ENCODE assay signal across 7 mouse cellular contexts in the genomic region with DNA sequence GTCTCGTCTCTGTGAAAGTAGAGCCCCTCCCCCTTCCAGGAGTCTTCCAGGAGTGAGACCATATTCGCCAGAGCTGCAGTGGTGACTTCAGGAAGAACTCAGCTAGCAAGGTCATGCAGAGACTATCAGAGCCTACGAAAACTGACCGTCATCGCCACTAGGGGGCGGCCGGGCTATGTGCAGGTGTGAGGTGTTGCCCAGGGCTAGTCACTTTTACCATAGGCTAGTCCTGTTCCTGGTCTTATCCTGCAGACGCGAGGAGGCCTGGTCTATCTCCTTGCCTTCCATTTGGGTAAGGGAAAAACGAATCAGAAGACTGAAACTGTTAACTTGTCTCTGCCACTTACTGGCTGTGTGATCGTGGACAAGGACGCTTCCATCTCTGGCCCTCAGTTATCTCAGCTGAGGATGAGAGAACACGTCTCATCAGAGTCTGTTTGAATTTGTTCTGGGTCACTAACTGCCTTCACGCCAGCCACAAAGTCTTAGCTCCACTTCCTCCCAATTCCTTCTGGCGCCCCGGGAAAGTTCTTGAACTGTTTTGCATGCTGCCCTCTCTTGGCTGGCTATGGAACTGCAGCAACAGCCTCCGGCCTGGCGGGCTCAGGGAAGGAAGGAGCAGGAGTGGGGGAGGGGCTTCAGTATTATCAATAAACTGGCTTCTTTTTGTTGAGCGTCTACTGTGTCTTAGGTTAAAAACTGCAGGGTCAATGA. TPM values are rescaled to one million over a fixed set of nuclear protein-coding genes. Genes with fewer than 3 reads are reported as not detected.
DNase-seq lines count a peak whose midpoint lies in the region; ATAC-seq lines count a peak whose summit lies in the region.

No protein-coding gene starts in this region.

- H3K27me3 ChIP-seq in intestine, embryonic 14.5 days (replicated peaks; ENCODE audit: control insufficient read depth, insufficient read depth, low read length), result no peaks in the 10 kb centered on the region

- peak overlapping the region; percentile 36 for H3K4me2 ChIP-seq in intestine, embryonic 14.5 days (ENCODE audit: low read length)

- intact Hi-C loops in left cerebral cortex, postnatal 14 days (cut with DNase I), result loop anchor here (5.0 kb wide), 1 partner anchor 85 kb away; no protein-coding TSS in a partner anchor

- peaks cover 10% of the 10 kb centered on the region; the same call in 1 of the 2 replicates for H3K4me1 ChIP-seq in intestine, embryonic 14.5 days (replicated peaks; ENCODE audit: control insufficient read depth, insufficient read depth, low read length)

- no peaks in the 10 kb centered on the region for H3K36me3 ChIP-seq in intestine, embryonic 14.5 days (ENCODE audit: control insufficient read depth, insufficient read depth, low read length)

- H3K27ac ChIP-seq in intestine, embryonic 14.5 days (ENCODE audit: low read depth), result no peak overlapping the region

- no peak overlapping the region for H3K4me3 ChIP-seq in intestine, embryonic 14.5 days (ENCODE audit: low read depth, low read length)

- DNase-seq in adipocyte (ENCODE audit: low spot score), result peak; percentile 78
- DNase-seq in cerebellum, postnatal 14 days, result peak; percentile 88 to 90
- DNase-seq in gastrocnemius, adult 8-10 months (ENCODE audit: low spot score in 2 of 2), result peak; percentile 71 to 72
- peak; percentile 94 for DNase-seq in intestine, embryonic 14.5 days (ENCODE audit: low spot score)
- DNase-seq in left cerebral cortex, postnatal 14 days (ENCODE audit: low spot score in 2 of 2), result peak; percentile 76 to 81
- peak; percentile 88 for DNase-seq in mesoderm, embryonic 11.5 days (ENCODE audit: low read depth, low spot score)
- DNase-seq in spleen, adult 12 weeks (ENCODE audit: low spot score), result peak; percentile 71

- WGBS in intestine, embryonic 14.5 days, result 9% methylated on average over 19 of the region's 19 CpGs

- no peak overlapping the region for H3K9ac ChIP-seq in intestine, embryonic 14.5 days (ENCODE audit: low read length)

- H3K9me3 ChIP-seq in intestine, embryonic 14.5 days (ENCODE audit: control insufficient read depth, low read length), result no peaks in the 10 kb centered on the region

- peak; percentile 69 for ATAC-seq in intestine, embryonic 14.5 days (replicated peaks; ENCODE audit: low FRiP score, low TSS enrichment, low read depth)

RNA-seq across cellular contexts. Expression of gene Runx3, which starts 53.5 kb away (rescaled TPM):
- total RNA-seq in gastrocnemius, adult 8-10 months (2022), result under 1 TPM in 1 of 4 experiments, not detected in 3; 0.07 TPM
- polyA plus RNA-seq in intestine, embryonic 14.5 days (2014; fragmentation: Nextera tagmentation; extraction: Ambion mirVana), result 0.19 and 0.20 TPM in 2 replicates
- total RNA-seq in left cerebral cortex, postnatal 14 days (2021), result not detected
